Mouse (Mus musculus) limb, embryonic 12.5 days (tissue): Measurements from ENCODE around the gene Lrrc1. TPM values are rescaled to one million over a fixed set of nuclear protein-coding genes. Genes with fewer than 3 reads are reported as not detected.

Source experiments
- ATAC-seq: fragments of 200-750 bp; cut with Nextera tagmentation; 2 replicates; pipeline ENCODE4 v1.8.0; 2017; ENCODE audit warnings: low read depth, moderate TSS enrichment; ENCODE audit not compliant: insufficient number of reproducible peaks, insufficient read depth, low FRiP score, low TSS enrichment
- H3K27ac ChIP-seq: fragments of 300-500 bp; sonication (generic); 2 replicates; pipeline ENCODE4 v1.5.1; 2016; ENCODE audit warnings: mild to moderate bottlenecking, moderate library complexity
- H3K27me3 ChIP-seq: fragments of 300-500 bp; sonication (generic); 2 replicates; pipeline ENCODE4 v1.6.1; 2016; ENCODE audit warnings: mild to moderate bottlenecking, moderate library complexity
- H3K36me3 ChIP-seq: fragments of 300-500 bp; sonication (generic); 2 replicates; pipeline ENCODE4 v1.6.1; 2016; ENCODE audit warnings: mild to moderate bottlenecking, moderate library complexity
- H3K4me1 ChIP-seq: fragments of 300-500 bp; sonication (generic); replicated peaks from 2 replicates; pipeline ENCODE4 v1.6.1; 2016
- H3K4me2 ChIP-seq: fragments of 300-500 bp; sonication (generic); 2 replicates; pipeline ENCODE4 v1.6.1; 2016; ENCODE audit warnings: mild to moderate bottlenecking, moderate library complexity
- H3K4me3 ChIP-seq: fragments of 300-500 bp; sonication (generic); replicated peaks from 2 replicates; pipeline ENCODE4 v1.5.1; 2016; ENCODE audit warnings: mild to moderate bottlenecking
- H3K9ac ChIP-seq: fragments of 300-500 bp; sonication (generic); replicated peaks from 2 replicates; pipeline ENCODE4 v1.6.1; 2016; ENCODE audit warnings: mild to moderate bottlenecking, moderate library complexity
- H3K9me3 ChIP-seq: fragments of 300-500 bp; sonication (generic); 2 replicates; pipeline ENCODE4 v1.6.1; 2016; ENCODE audit warnings: mild to moderate bottlenecking, moderate library complexity
- WGBS: fragments of 180-500 bp; shearing (Covaris S2); methylation state at CpG from one replicate; pipeline ENCODE4 v1.1.7; 2016; 5-methylcytosine and 5-hydroxymethylcytosine counted together
- polyA plus RNA-seq: library from polyadenylated mRNA; unstranded; fragments of >200 nt; fragmentation: Nextera tagmentation; extraction: Ambion mirVana; gene quantifications from 2 replicates; pipeline ENCODE4 v1.2.1, GENCODE M21; 2016

Lrrc1 gene
- polyA plus RNA-seq, 1 experiment from 2014 or later, result 13.2 TPM

DNA sequence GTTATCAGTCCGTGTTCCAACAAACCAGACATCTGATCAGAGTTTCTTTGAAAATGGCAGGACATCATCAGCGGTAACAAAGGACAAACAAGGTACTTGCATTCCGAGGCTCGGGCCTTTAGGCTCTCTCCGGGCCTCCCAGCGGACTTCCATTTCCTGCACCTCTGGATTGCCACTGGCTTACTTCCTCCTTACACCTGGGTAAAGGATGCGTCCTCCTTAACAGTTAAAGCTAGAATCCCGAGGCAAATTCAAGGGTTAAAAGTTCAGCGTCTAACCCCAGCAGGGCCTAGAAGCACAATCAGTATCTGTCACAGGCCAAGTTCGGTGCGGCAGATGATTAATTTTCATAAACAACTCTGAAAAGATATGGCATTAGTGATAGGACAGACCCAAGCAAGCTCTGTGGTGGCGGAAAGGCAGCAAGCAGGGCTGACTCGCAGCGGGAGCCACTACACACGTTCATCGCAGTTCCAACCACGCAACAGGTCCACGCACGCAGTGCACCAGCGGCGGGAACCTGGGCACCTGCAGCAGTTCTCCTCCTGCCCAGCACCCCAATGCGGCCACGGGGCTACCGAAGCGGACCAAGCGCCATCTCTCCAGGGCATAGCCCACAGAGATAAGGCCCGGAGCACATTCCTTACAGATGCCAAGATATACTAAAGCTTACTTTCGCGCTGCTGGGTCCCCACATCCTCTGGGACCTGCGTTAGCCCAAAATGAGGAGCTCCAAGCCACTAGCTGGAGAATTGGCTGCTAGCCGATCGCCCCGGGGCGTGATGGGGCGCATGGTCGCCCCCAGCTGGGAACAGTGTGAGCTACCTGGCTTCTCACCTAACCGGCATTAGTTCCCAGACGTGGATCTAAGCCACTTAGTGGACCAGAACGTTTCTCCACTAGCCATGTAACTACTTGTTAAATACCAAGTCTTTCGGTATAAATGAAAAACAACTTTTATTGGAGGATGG lies 1.0 kb downstream of the Lrrc1 start:
- Histone ChIP-seq H3K4me3 (peak overlapping the region; percentile 77), H3K27me3 (no peaks in the 10 kb centered on the region), H3K9ac (peak overlapping the region; percentile 79), H3K36me3 (no peaks in the 10 kb centered on the region), H3K4me1 (peaks cover 23% of the 10 kb centered on the region; the same call in 1 of the 2 replicates), H3K27ac (peak overlapping the region; percentile 76; the same call in 1 of the 2 replicates), H3K4me2 (peak overlapping the region; percentile 97), H3K9me3 (no peaks in the 10 kb centered on the region)
- WGBS, result 1% methylated on average over 40 of the region's 40 CpGs
- 0 out of 2 replicates have a peak, but pooled peaks have one; percentile 23 for ATAC-seq

DNA sequence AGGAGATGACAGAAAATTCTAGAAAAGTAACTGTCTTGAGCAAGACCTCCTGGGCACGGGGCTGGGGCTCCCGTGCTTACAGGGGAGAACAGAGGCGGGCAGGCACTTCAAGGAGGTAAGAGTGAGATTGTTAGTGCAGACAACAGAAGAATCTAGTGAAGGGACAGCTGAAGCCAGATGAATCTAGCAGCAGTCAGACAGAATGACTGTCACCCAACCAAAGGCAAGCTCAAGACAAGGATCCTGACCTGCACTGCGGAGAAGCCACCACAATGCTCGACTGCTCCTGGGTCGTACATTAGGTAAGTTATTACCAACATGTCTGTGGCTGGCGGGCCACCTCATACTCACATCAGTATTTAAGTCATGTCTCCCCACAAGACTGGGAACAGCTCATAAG lies 3.1 kb downstream of the Lrrc1 start:
- H3K4me3 ChIP-seq, result no peak overlapping the region
- H3K4me1 ChIP-seq, result peaks cover 23% of the 10 kb centered on the region; the same call in 1 of the 2 replicates
- no peaks in the 10 kb centered on the region for H3K36me3 ChIP-seq
- WGBS, result 95% methylated on average over 7 of the region's 7 CpGs
- no peak overlapping the region for H3K27ac ChIP-seq
- no peak for ATAC-seq
- no peak overlapping the region for H3K4me2 ChIP-seq
- no peak overlapping the region for H3K9ac ChIP-seq
- no peaks in the 10 kb centered on the region for H3K9me3 ChIP-seq
- no peaks in the 10 kb centered on the region for H3K27me3 ChIP-seq

DNA sequence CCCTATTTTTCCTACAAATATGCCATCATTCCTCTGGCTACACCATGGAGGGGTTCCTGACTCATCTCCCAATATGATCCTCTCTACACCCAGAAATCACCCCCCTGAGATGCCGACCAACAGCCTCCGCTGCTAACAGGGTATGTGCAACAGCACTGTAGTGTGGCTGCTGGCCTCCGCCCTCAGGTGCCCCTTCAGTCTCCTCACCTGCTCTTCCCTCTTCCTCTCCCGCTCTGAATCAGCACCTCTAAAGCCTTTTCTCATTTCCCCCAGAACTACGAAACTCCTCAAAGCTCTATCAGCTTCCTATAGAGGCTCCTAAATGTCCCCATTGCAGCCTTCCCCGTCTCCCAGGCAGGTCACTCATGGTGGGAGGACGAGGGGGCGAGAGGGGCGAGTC lies 5.4 kb downstream of the Lrrc1 start:
- Histone ChIP-seq H3K9ac (no peak overlapping the region), H3K4me1 (peaks cover 17% of the 10 kb centered on the region; the same call in 1 of the 2 replicates), H3K27ac (no peak overlapping the region), H3K4me3 (no peak overlapping the region), H3K27me3 (peaks cover 6% of the 10 kb centered on the region; the same call in 1 of the 2 replicates), H3K9me3 (no peaks in the 10 kb centered on the region), H3K36me3 (no peaks in the 10 kb centered on the region), H3K4me2 (no peak overlapping the region)
- ATAC-seq, result no peak
- 86% methylated on average over 9 of the region's 9 CpGs for WGBS

DNA sequence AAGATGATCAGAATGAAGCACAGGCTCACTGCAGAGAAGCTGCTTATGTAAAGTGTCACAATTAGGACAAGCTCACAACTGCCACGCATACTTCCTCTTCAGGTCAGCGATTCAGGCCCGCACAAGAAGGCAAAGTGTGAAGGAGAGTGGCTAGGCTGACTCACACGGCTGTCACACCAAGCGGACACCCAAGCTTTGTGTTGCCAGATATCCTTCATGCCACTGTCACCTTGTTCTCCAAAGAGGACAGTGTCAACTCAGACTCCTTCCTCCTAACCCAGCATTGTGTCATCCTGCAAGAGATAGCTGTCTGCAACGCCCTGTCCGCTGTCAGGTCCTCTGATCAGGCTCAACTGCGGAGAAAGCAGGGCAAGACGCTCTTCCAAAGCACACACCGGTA lies 7.3 kb downstream of the Lrrc1 start:
- Histone ChIP-seq H3K4me1 (peaks cover 4% of the 10 kb centered on the region; the same call in 1 of the 2 replicates), H3K27me3 (peaks cover 6% of the 10 kb centered on the region; the same call in 1 of the 2 replicates), H3K36me3 (no peaks in the 10 kb centered on the region), H3K9me3 (no peaks in the 10 kb centered on the region), H3K9ac (no peak overlapping the region), H3K27ac (no peak overlapping the region), H3K4me3 (no peak overlapping the region), H3K4me2 (no peak overlapping the region)
- ATAC-seq, result no peak
- 84% methylated on average over 10 of the region's 10 CpGs for WGBS

DNA sequence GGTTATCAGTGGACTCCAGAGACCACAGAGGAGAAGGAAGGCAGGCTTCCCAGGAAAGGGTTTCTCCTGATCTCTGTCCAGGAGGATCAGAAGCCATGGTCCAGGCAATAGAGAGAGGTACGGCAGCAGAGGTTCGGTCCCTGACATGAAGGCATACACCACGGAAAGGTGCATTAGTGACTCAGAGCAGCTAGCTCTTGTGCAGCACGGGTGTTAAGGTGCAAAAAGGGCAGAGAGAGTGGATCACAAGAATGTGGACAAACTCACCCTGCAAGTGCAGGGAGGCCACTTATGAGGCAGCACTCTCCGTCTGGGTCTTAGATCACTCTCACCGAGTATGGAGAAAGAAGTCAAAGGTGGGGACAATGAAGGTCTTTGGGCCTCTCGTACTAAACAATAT lies 7.8 kb downstream of the Lrrc1 start:
- Histone ChIP-seq H3K27me3 (peaks cover 6% of the 10 kb centered on the region; the same call in 1 of the 2 replicates), H3K4me1 (no peaks in the 10 kb centered on the region; the same call in 1 of the 2 replicates), H3K27ac (no peak overlapping the region), H3K9me3 (no peaks in the 10 kb centered on the region), H3K4me3 (no peak overlapping the region), H3K4me2 (no peak overlapping the region), H3K36me3 (no peaks in the 10 kb centered on the region), H3K9ac (no peak overlapping the region)
- ATAC-seq, result no peak
- 80% methylated on average over 7 of the region's 7 CpGs for WGBS

DNA sequence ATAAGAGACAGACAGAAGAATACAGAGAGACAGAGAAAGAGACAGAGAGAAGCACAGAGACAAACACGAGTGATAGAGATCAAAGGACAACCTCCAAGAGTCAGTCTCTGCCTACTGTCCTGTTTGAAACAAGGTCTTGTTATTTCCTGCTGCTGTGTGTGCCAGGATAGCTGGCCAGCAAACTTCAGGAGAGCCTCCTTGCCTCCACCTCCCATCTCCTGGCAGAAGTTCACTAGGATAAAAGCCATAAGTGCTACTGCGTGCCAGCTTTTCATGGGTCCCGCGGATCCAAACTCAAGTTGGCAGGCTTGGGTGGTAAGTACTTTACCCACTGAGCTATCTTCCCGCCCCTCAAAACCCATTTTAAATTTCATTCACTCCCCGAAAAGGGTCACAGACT lies 8.4 kb downstream of the Lrrc1 start:
- H3K4me2 ChIP-seq, result no peak overlapping the region
- no peak overlapping the region for H3K9ac ChIP-seq
- H3K4me3 ChIP-seq, result no peak overlapping the region
- peaks cover 6% of the 10 kb centered on the region; the same call in 1 of the 2 replicates for H3K27me3 ChIP-seq
- H3K4me1 ChIP-seq, result no peaks in the 10 kb centered on the region; the same call in 1 of the 2 replicates
- no peak overlapping the region for H3K27ac ChIP-seq
- WGBS, result 71% methylated on average over 6 of the region's 6 CpGs
- H3K36me3 ChIP-seq, result no peaks in the 10 kb centered on the region
- no peaks in the 10 kb centered on the region for H3K9me3 ChIP-seq
- no peak for ATAC-seq

DNA sequence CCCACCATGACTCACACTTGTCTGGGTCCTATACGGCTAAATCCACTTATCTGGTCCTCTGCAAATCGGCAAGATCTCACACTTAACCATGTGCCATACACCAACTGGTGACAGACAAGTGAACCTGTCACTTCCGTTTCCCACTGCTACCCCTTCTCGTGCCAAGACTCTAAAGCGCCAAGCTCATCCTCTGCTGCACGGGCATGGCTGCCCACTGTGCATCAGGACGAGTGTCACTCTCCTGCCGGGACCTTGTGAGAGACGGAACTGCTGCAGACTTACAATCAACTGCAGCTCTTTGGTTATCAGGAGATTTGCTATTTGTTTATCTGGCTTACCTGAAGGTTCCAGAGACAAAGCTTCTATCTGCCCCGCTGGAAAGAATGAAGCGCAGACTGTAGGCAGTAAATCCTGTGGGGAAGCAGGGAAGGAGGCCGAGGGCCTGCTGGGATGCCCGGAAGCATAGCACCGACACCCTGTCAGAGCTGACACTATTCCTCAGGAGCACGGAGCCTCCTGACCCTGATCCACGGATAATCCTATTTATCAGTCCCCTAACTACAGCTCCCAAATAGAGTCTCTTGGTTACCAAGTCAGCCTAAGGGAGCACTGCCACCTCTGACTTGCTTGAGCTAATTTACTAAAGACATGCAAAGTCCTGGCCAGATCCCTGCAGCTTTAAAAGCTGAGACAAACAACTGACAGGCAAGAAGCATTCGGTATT lies 9.5 kb downstream of the Lrrc1 start:
- Histone ChIP-seq H3K9me3 (no peaks in the 10 kb centered on the region), H3K4me1 (peaks cover 4% of the 10 kb centered on the region; the same call in 1 of the 2 replicates), H3K9ac (no peak overlapping the region), H3K4me2 (no peak overlapping the region), H3K36me3 (no peaks in the 10 kb centered on the region), H3K27me3 (peaks cover 6% of the 10 kb centered on the region; the same call in 1 of the 2 replicates), H3K27ac (no peak overlapping the region), H3K4me3 (no peak overlapping the region)
- no peak for ATAC-seq
- 18% methylated on average over 17 of the region's 17 CpGs for WGBS

DNA sequence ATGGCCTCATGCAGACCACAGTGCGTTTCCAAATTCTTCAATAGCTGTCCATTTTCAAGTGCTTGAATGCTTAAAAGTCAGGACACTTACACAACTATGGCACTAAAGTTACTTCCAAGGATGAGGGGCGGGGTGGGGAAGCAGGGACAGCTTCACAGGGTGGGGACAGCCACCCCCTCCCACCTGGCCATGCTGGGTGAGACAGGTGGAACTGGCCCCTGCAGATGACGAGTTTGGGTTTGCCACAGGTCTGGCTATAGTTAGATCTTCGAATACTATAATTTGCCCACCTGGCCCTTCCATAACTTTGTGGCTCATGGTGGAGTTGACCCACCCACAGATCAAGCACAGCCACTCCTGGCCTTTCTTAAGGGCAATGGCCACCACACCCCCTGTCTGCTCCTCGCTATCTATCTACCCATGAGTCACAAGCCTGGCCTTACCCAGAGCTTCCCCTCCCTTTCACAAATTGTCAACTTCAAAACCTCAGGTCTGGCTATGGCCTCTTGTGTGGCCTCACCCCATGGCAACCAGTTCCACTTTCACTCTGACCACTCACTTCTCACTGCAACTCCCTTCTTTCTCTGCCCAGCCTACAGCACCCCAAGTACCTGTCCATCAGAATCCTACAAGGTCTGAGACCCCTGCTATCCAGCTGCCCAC lies 16.2 kb downstream of the Lrrc1 start:
- Histone ChIP-seq H3K9ac (no peak overlapping the region), H3K27me3 (no peaks in the 10 kb centered on the region), H3K27ac (no peak overlapping the region), H3K4me1 (peaks cover 31% of the 10 kb centered on the region), H3K4me3 (no peak overlapping the region), H3K9me3 (no peaks in the 10 kb centered on the region), H3K36me3 (no peaks in the 10 kb centered on the region), H3K4me2 (no peak overlapping the region)
- no peak for ATAC-seq
- 84% methylated on average over 5 of the region's 5 CpGs for WGBS

DNA sequence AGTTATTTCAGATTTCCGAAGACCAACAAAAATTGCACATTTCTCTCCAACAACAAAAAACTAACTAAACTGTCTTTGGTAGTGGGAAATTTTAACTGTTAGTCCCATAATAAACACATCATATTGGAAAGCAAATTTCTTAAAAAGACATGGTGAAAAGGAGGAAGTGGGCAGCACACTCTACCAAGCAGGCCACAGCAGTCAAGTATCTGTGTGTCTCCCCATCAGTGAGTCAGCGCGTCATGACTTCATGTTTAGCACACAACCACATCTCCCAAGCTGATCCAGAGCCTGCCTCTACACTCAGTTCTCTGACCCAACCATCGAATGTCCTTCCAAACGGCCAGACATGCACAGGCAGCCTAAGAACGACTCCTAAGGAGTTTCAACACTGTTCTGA lies 17.5 kb downstream of the Lrrc1 start:
- no peak overlapping the region for H3K9ac ChIP-seq
- no peaks in the 10 kb centered on the region for H3K27me3 ChIP-seq
- H3K9me3 ChIP-seq, result no peaks in the 10 kb centered on the region
- ATAC-seq, result no peak
- 81% methylated on average over 6 of the region's 6 CpGs for WGBS
- H3K4me1 ChIP-seq, result peaks cover 31% of the 10 kb centered on the region
- no peak overlapping the region for H3K27ac ChIP-seq
- H3K36me3 ChIP-seq, result no peaks in the 10 kb centered on the region
- no peak overlapping the region for H3K4me2 ChIP-seq
- H3K4me3 ChIP-seq, result no peak overlapping the region

DNA sequence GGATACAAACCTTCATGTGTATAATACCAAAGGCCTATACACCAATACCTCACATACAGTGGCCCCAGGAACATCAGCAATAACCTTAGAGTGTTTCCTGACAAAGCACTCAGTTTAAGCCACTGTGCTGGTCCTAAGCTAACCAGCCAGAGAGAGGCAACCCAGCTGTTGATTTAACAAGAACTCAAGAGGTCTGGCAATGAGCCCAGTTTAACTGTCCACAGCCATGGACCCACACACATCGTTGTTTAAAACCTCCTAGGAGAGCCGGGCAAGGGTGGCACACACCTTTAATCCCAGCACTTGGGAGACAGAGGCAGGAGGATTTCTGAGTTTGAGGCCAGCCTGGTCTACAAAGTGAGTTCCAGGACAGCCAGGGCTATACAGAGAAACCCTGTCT lies 18.0 kb downstream of the Lrrc1 start:
- H3K9me3 ChIP-seq, result no peaks in the 10 kb centered on the region
- H3K9ac ChIP-seq, result no peak overlapping the region
- WGBS, result 55% methylated on average over 2 of the region's 2 CpGs
- H3K4me2 ChIP-seq, result no peak overlapping the region
- H3K27ac ChIP-seq, result no peak overlapping the region
- no peaks in the 10 kb centered on the region for H3K36me3 ChIP-seq
- ATAC-seq, result no peak
- H3K27me3 ChIP-seq, result no peaks in the 10 kb centered on the region
- no peak overlapping the region for H3K4me3 ChIP-seq
- H3K4me1 ChIP-seq, result peaks cover 31% of the 10 kb centered on the region
